Mouse (Mus musculus): ENCODE results near the gene Tspan14. TPM values are rescaled to one million over a fixed set of nuclear protein-coding genes. Genes with fewer than 3 reads are reported as not detected.

Gene Tspan14
- 100 to 1,000 TPM in 1 of 2 experiments, 10 to 100 TPM in 1; 98.0 to 114 TPM for total RNA-seq (2023)

DNA sequence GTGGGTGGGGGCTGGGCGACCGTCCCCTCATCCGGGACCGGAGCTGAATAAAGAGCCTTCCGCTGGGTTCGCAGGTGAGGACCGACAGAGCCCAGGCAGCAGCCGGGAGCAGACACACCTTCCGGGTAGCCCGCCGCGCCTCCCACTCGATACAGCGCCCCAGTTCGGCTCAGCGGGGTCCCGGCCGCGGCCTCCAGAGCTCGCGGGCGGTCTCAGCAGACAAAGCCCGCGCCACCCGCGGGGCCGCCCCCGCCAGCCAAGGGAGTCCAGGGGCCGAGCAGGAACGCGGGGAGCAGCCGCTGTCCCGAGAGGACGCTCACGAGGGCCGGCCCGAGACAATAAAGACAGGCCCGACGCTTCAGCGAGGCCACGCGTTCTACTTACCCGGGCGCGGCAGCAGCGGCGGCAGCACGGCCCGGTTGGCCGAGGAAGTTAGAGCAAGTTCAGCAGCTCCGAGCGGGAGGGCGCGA lies at the start of gene Tspan14:
Gene Tspan14 (minus strand): TSS at position 416 of the 470 bp plus-strand sequence.

DNA sequence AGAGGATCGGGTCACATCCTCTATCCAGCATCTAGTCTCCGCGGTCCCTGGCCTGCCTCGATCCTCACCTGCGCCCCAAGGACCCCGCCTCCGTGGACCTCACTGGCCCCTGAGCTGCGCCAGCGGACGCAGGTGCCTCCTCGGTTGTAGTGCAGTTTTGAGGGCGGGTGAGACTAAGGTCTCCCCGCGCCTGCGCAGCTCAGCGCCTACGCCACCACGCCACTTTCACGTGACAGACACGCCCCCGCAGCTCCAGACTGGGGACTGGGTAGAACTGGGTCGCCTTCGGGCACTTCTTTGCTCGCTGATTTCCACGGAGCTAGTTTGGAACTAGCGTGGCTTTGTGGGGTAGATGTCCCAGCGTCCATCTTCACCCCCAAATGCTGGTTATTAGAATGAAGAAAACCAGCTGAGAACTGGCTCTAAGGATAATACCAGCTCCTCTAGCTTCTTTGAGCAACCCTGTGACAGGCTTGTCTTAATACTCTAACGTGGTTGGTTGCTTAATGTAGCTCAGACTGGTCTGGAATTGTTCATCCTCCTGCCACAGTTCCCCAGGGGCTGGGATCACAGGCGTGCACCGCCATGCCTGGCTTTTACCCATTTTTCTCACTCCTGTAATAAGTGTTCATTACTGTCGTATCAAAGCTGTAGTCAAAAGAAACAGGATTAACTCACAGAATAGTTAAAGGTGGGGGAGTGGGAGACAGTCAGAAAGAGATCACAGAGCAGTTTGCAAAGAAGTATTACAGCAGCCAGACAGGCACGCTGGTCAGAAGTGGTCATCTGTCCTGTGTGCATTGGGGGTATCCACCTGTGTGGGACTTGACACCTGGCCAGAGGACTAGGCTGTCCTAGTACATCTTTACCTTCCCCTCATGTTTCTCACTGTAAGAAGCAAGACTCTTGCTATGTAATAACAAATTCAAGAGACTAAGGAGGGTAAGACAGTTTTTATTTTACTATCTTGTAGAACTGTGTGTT lies 47.3 kb upstream of the Tspan14 start, which contains the start of gene Fam213a:
Gene Fam213a (minus strand): TSS at position 159 of the 984 bp plus-strand sequence.

DNA sequence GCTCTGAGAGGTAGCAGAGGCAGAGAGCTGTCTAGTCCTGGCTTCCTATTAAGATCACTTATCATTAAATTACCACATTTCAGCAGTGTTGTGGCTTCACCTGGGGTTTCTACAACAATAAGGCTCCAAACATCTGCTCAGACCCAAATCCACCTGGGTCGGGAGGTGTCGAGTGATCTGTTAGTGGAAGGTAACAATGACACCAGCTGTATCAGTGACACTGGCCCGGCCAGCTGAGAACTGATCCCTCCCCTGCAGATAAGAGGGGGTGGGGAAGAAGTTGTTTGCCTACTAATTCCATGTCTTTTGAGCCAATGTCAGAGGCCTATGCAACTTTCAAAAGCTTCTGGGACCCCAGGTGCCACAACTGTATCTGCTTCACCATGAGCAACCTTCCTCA lies 73.4 kb downstream of the Tspan14 start, which contains the start of gene Sh2d4b:
Gene Sh2d4b (minus strand): TSS at position 71 of the 400 bp plus-strand sequence.

Other genes with a start within 250 kb of the Tspan14 start
- gene Sh2d4b, start 73.5 kb downstream of the Tspan14 start, total RNA-seq (2023) = 10 to 100 TPM; 18.9 to 22.1 TPM
- 10 to 100 TPM in 1 of 2 experiments, 1 to 10 TPM in 1; 6.7 to 10.1 TPM for gene Fam213a, start 47.0 kb upstream of the Tspan14 start, total RNA-seq (2023)
- not detected for gene Dydc2, start 102.4 kb upstream of the Tspan14 start, total RNA-seq (2023)
- gene Dydc1, start 106.1 kb upstream of the Tspan14 start, total RNA-seq (2023) = not detected
- gene Mat1a, start 138.2 kb upstream of the Tspan14 start, total RNA-seq (2023) = not detected
- not detected for gene Sftpa1, start 165.0 kb upstream of the Tspan14 start, total RNA-seq (2023)
- not detected for gene Mbl1, start 184.7 kb upstream of the Tspan14 start, total RNA-seq (2023)
- gene Sftpd, start 218.3 kb upstream of the Tspan14 start, total RNA-seq (2023) = not detected

All from T-cell, adult 66 days (primary cell).